Mouse (Mus musculus) stomach, postnatal 0 days (tissue): ENCODE results near the gene Insc. TPM values are rescaled to one million over a fixed set of nuclear protein-coding genes. Genes with fewer than 3 reads are reported as not detected.

Experiments used
- ATAC-seq: fragments of 200-750 bp; cut with Nextera tagmentation; 2 replicates; pipeline ENCODE4 v1.8.0; 2017; ENCODE audit not compliant: low FRiP score, low TSS enrichment
- DNase-seq: peaks from one replicate; pipeline ENCODE4 v3.0.0-alpha.2; 2016; ENCODE audit warnings: low spot score
- H3K27ac ChIP-seq: fragments of 300-500 bp; sonication (generic); replicated peaks from 2 replicates; pipeline ENCODE4 v1.5.1; 2014; ENCODE audit warnings: mild to moderate bottlenecking, control low read depth
- H3K27me3 ChIP-seq: fragments of 300-500 bp; sonication (generic); 2 replicates; pipeline ENCODE4 v1.6.1; 2014; ENCODE audit warnings: low read length; ENCODE audit not compliant: control insufficient read depth, insufficient read depth
- H3K36me3 ChIP-seq: fragments of 300-500 bp; sonication (generic); 2 replicates; pipeline ENCODE4 v1.6.1; 2014; ENCODE audit warnings: low read length, mixed read lengths; ENCODE audit not compliant: control insufficient read depth, insufficient read depth
- H3K4me1 ChIP-seq: fragments of 300-500 bp; sonication (generic); replicated peaks from 2 replicates; pipeline ENCODE4 v1.6.1; 2014; ENCODE audit warnings: antibody characterized with exemption; ENCODE audit not compliant: control insufficient read depth, insufficient read depth
- H3K4me2 ChIP-seq: fragments of 300-500 bp; sonication (generic); replicated peaks from 2 replicates; pipeline ENCODE4 v1.6.1; 2014; ENCODE audit warnings: low read depth, mild to moderate bottlenecking, control low read depth, moderate library complexity
- H3K4me3 ChIP-seq: fragments of 300-500 bp; sonication (generic); 2 replicates; pipeline ENCODE4 v1.5.1; 2014; ENCODE audit warnings: low read depth, low read length, control low read depth
- H3K9ac ChIP-seq: fragments of 300-500 bp; sonication (generic); 2 replicates; pipeline ENCODE4 v1.6.1; 2014; ENCODE audit warnings: mild to moderate bottlenecking, low read length, control low read depth, mixed read lengths
- H3K9me3 ChIP-seq: fragments of 300-500 bp; sonication (generic); 2 replicates; pipeline ENCODE4 v1.6.1; 2016; ENCODE audit warnings: low read length; ENCODE audit not compliant: control insufficient read depth
- CTCF ChIP-seq: IDR thresholded peaks from 2 replicates; pipeline ENCODE4 v1.5.1; 2016; ENCODE audit warnings: antibody characterized with exemption, low read depth, mild to moderate bottlenecking, moderate library complexity
- EP300 ChIP-seq: optimal IDR thresholded peaks from 2 replicates; pipeline ENCODE3; 2016; ENCODE audit warnings: antibody characterized with exemption
- WGBS: fragments of 180-500 bp; shearing (Covaris S2); extraction: QIAGEN DNeasy Blood & Tissue Kit; methylation state at CpG from one replicate; pipeline ENCODE4 v1.1.7; 2014; 5-methylcytosine and 5-hydroxymethylcytosine counted together
- polyA plus RNA-seq: library from polyadenylated mRNA; unstranded; fragments of >200 nt; fragmentation: Nextera tagmentation; extraction: Ambion mirVana; gene quantifications from 2 replicates; pipeline ENCODE4 v1.2.1, GENCODE M21; 2015

Gene Insc
- polyA plus RNA-seq, 1 experiment from 2014 or later = 15.8 TPM

GRCm38 (mm10) chr7:114775856-114776255 is 32.4 kb downstream of the Insc start:
- Histone ChIP-seq H3K9ac (no peak overlapping the region), H3K4me2 (no peak overlapping the region), H3K27me3 (no peaks in the 10 kb centered on the region), H3K36me3 (no peaks in the 10 kb centered on the region), H3K4me1 (no peaks in the 10 kb centered on the region), H3K9me3 (no peaks in the 10 kb centered on the region), H3K27ac (no peak overlapping the region), H3K4me3 (no peak overlapping the region)
- ATAC-seq (no peak), DNase-seq (no peak)
- no peak for TF ChIP-seq CTCF
- no peak for TF ChIP-seq EP300
- 76% methylated on average over 2 of the region's 2 CpGs for WGBS

DNA sequence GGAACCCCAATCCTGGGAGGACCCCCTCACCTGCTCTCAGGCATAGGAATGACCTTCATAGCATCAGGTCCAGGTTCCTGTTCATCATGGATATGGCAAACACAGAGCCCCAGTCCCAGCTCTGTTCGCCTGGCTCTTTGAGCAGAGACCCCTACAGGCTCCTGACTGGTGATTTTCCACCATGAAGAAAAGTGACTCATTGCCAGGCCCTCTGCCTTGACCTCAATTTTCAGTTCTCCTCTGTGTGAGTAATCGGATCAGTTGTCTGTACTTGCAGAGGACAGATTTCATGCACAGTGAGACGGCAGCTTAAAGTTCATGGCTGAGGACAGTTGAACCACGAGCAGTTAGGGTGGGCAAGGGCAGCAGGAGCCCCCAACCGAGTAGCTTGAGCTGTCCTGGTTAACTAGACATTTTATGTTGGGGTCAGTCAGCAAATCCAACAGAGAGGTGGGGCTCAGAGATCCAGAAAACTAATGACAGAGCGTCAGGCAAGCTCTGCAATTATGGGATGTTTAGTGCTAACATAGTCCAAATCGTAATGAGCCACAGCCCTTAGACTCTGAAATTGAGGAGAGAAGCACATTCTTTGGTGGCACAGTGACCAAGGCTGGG is 34.8 kb downstream of the Insc start:
- 73% methylated on average over 7 of the region's 7 CpGs for WGBS
- H3K27me3 ChIP-seq = no peaks in the 10 kb centered on the region
- H3K27ac ChIP-seq = no peak overlapping the region
- no peak overlapping the region for H3K4me3 ChIP-seq
- H3K9ac ChIP-seq = no peak overlapping the region
- H3K9me3 ChIP-seq = no peaks in the 10 kb centered on the region
- no peaks in the 10 kb centered on the region for H3K36me3 ChIP-seq
- H3K4me1 ChIP-seq = no peaks in the 10 kb centered on the region
- TF ChIP-seq EP300 = no peak
- TF ChIP-seq CTCF = no peak
- H3K4me2 ChIP-seq = no peak overlapping the region
- DNase-seq (no peak), ATAC-seq (no peak)

DNA sequence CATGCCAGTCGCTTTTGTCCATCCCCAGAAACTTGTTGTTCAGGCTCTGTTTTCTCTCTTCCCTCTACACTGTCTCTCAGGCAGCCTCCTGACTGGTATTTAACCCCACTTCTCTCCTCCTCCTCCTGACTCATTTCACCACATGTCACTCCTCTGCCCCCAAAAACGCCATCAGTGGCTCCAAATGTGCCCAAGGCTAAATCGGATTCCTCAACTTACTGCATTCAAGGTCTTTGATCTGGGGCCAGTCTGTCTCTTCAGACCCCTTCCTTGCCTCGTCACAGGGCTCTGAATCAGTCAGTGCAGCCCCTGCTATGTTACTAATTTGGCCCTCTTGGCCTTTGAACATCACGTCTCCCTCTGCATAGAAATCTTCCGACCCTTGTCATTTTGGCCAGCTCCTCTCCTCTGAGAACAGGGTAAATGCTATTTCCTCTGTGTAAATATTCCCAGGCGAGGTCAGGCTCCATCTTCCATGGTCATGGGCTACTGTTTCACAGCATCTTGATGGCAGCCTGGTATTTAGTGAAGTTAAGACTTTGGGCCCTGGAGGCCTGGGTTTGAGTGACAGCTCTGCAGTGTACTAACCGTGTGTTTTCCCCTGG is 35.7 kb downstream of the Insc start:
- 62% methylated on average over 8 of the region's 8 CpGs for WGBS
- TF ChIP-seq EP300 = no peak
- TF ChIP-seq CTCF = no peak
- Histone ChIP-seq H3K36me3 (no peaks in the 10 kb centered on the region), H3K27me3 (no peaks in the 10 kb centered on the region), H3K9me3 (no peaks in the 10 kb centered on the region), H3K4me1 (no peaks in the 10 kb centered on the region), H3K9ac (no peak overlapping the region), H3K27ac (no peak overlapping the region), H3K4me3 (no peak overlapping the region), H3K4me2 (no peak overlapping the region)
- ATAC-seq = no peak
- DNase-seq = no peak

DNA sequence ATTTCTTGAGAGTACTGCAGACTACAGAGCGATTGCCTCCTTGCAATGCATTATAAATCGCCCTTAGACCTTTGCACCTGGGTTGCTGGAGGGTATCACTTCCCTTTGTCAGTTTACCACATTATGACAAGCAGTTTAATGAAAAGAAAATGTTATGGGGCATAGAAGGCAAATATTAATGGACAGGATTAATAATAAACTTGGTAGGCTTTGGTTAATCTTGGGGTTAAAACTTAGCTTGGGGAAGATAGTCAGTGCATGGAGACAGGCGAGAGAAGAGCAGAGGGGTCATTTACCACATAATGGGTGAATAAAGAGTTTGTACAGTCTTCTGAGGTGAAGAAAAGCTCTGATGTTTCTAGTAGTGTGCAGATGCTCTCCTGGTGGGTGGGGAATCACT is 39.8 kb downstream of the Insc start:
- ATAC-seq (no peak), DNase-seq (no peak)
- WGBS = 81% methylated on average over 3 of the region's 3 CpGs
- H3K27ac ChIP-seq = no peak overlapping the region
- no peaks in the 10 kb centered on the region for H3K4me1 ChIP-seq
- no peak overlapping the region for H3K4me2 ChIP-seq
- no peaks in the 10 kb centered on the region for H3K36me3 ChIP-seq
- no peak overlapping the region for H3K4me3 ChIP-seq
- H3K27me3 ChIP-seq = no peaks in the 10 kb centered on the region
- no peaks in the 10 kb centered on the region for H3K9me3 ChIP-seq
- H3K9ac ChIP-seq = no peak overlapping the region
- TF ChIP-seq CTCF (no peak), EP300 (no peak)

DNA sequence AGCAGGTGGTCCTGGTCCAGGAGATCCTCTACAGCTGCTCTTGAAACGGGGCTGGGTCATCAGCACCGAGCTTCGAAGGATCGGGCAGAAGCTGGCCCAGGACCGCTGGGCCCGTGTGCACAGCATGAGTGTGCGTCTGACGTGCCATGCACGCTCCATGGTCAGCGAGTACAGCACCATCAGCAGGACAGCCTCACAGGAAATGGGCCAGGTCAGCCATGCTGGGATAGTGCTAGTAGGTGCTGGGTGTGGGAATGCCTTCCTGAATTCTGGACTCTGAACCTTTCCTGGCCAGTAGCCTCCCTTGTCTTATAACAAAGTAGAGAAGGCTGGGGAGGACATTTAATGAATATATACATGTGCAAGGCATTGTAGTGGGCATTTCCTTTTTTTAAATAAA is 47.6 kb downstream of the Insc start:
- H3K27ac ChIP-seq = no peak overlapping the region
- H3K4me2 ChIP-seq = no peak overlapping the region
- H3K36me3 ChIP-seq = no peaks in the 10 kb centered on the region
- no peaks in the 10 kb centered on the region for H3K9me3 ChIP-seq
- no peaks in the 10 kb centered on the region for H3K27me3 ChIP-seq
- WGBS = 88% methylated on average over 10 of the region's 10 CpGs
- no peak for DNase-seq
- no peak for ATAC-seq
- TF ChIP-seq CTCF (no peak), EP300 (no peak)
- no peak overlapping the region for H3K9ac ChIP-seq
- no peak overlapping the region for H3K4me3 ChIP-seq
- H3K4me1 ChIP-seq = no peaks in the 10 kb centered on the region

- DNase-seq (no peak), ATAC-seq (no peak)
- Histone ChIP-seq H3K4me3 (no peak overlapping the region), H3K36me3 (no peaks in the 10 kb centered on the region), H3K9ac (no peak overlapping the region), H3K4me1 (no peaks in the 10 kb centered on the region), H3K27me3 (no peaks in the 10 kb centered on the region), H3K9me3 (no peaks in the 10 kb centered on the region), H3K27ac (no peak overlapping the region), H3K4me2 (no peak overlapping the region)
- TF ChIP-seq EP300 (no peak), CTCF (no peak)
- WGBS = 71% methylated on average over 6 of the region's 6 CpGs
Observed at GRCm38 (mm10) chr7:114792026-114792425, 48.5 kb downstream of the Insc start.
